Comparison of ENCODE assay signal across 8 mouse cellular contexts in genomic region chr1:186703256-186703979, GRCm38 (mm10). TPM values are rescaled to one million over a fixed set of nuclear protein-coding genes. Genes with fewer than 3 reads are reported as not detected.
DNase-seq lines count a peak whose midpoint lies in the region; ATAC-seq and TF ChIP-seq lines count a peak whose summit lies in the region.

No protein-coding gene starts in this region.

- no peaks in the 10 kb centered on the region for H3K27me3 ChIP-seq in lung, embryonic 14.5 days (ENCODE audit: insufficient read depth, low read length)
- H3K27me3 ChIP-seq in heart, embryonic 10.5 days (ENCODE audit: insufficient read depth, poor library complexity, severe bottlenecking): no peaks in the 10 kb centered on the region
- peaks cover 26% of the 10 kb centered on the region for H3K27me3 ChIP-seq in liver, embryonic 11.5 days (replicated peaks; ENCODE audit: control insufficient read depth, insufficient read depth, low read length)

- H3K4me3 ChIP-seq in lung, embryonic 14.5 days (ENCODE audit: low read depth, low read length): peak overlapping the region; percentile 68
- H3K4me3 ChIP-seq in heart, embryonic 10.5 days: peak overlapping the region; percentile 77
- peak overlapping the region; percentile 52 for H3K4me3 ChIP-seq in liver, embryonic 11.5 days (ENCODE audit: low read depth, low read length)
- H3K4me3 ChIP-seq in olfactory bulb, adult 2 months (ENCODE audit: insufficient read depth, low read depth, low read length): peak overlapping the region; percentile 55

- no peaks in the 10 kb centered on the region for H3K9me3 ChIP-seq in lung, embryonic 14.5 days (ENCODE audit: low read depth, low read length)
- no peaks in the 10 kb centered on the region for H3K9me3 ChIP-seq in heart, embryonic 10.5 days
- H3K9me3 ChIP-seq in liver, embryonic 11.5 days (ENCODE audit: control insufficient read depth, low read length): no peaks in the 10 kb centered on the region

- H3K36me3 ChIP-seq in lung, embryonic 14.5 days (ENCODE audit: insufficient read depth): peaks cover 11% of the 10 kb centered on the region; the same call in 1 of the 2 replicates
- H3K36me3 ChIP-seq in heart, embryonic 10.5 days: peaks cover 6% of the 10 kb centered on the region; the same call in 1 of the 2 replicates
- no peaks in the 10 kb centered on the region; the same call in 1 of the 2 replicates for H3K36me3 ChIP-seq in liver, embryonic 11.5 days (ENCODE audit: control insufficient read depth, insufficient read depth, low read length)

- H3K4me1 ChIP-seq in lung, embryonic 14.5 days (ENCODE audit: insufficient read depth): peaks cover 5% of the 10 kb centered on the region; the same call in 1 of the 2 replicates
- peaks cover 13% of the 10 kb centered on the region for H3K4me1 ChIP-seq in heart, embryonic 10.5 days
- peaks cover 4% of the 10 kb centered on the region for H3K4me1 ChIP-seq in liver, embryonic 11.5 days (replicated peaks; ENCODE audit: control insufficient read depth, insufficient read depth, low read length)
- H3K4me1 ChIP-seq in olfactory bulb, adult 2 months (ENCODE audit: control insufficient read depth, insufficient read depth, low read length): peaks cover 19% of the 10 kb centered on the region

- TF ChIP-seq CTCF in lung, embryonic 14.5 days (IDR thresholded peaks at IDR 0.05; ENCODE audit: low read depth): no peak
- no peak for TF ChIP-seq CTCF in olfactory bulb, adult 2 months (IDR thresholded peaks at IDR 0.05; ENCODE audit: insufficient read depth, low read depth, low read length)

- H3K4me2 ChIP-seq in lung, embryonic 14.5 days: peak overlapping the region; percentile 62
- peak overlapping the region; percentile 86 for H3K4me2 ChIP-seq in liver, embryonic 11.5 days

- TF ChIP-seq POLR2A in olfactory bulb, adult 2 months (IDR thresholded peaks at IDR 0.05; ENCODE audit: insufficient read depth, low read depth, low read length): no peak

- H3K27ac ChIP-seq in lung, embryonic 14.5 days (ENCODE audit: low read depth): peak overlapping the region; percentile 91
- H3K27ac ChIP-seq in heart, embryonic 10.5 days: peak overlapping the region; percentile 89
- H3K27ac ChIP-seq in liver, embryonic 11.5 days (ENCODE audit: low read depth, low read length): peak overlapping the region; percentile 2; the same call in 1 of the 2 replicates
- 0 out of 2 replicates have a peak overlapping the region, but pooled peaks have one; percentile 22 for H3K27ac ChIP-seq in olfactory bulb, adult 2 months (ENCODE audit: insufficient read depth, low read depth, low read length)

- peak overlapping the region; percentile 92 for H3K9ac ChIP-seq in lung, embryonic 14.5 days
- H3K9ac ChIP-seq in liver, embryonic 11.5 days (ENCODE audit: low read depth, low read length): peak overlapping the region; percentile 21; the same call in 1 of the 2 replicates

- ATAC-seq in lung, embryonic 14.5 days (ENCODE audit: insufficient read depth): no peak
- no peak for ATAC-seq in liver, embryonic 11.5 days (replicated peaks; ENCODE audit: low FRiP score)
- ATAC-seq in CD4-positive, CD25-positive, alpha-beta regulatory T cell, adult 4 months: no peak

- under 1% methylated on average over 15 of the region's 15 CpGs for WGBS in lung, embryonic 14.5 days
- WGBS in heart, embryonic 10.5 days: under 1% methylated on average over 15 of the region's 15 CpGs
- WGBS in liver, embryonic 11.5 days: 1% methylated on average over 15 of the region's 15 CpGs
- under 1% methylated on average over 15 of the region's 15 CpGs for WGBS in olfactory bulb, adult 2 months

- peak; percentile 70 for DNase-seq in lung, embryonic 14.5 days
- no peak for DNase-seq in lung, postnatal 14 days
- no peak for DNase-seq in heart, embryonic 10.5 days (ENCODE audit: low spot score)
- peak; percentile 35 for DNase-seq in liver, embryonic 11.5 days (ENCODE audit: low spot score)
- DNase-seq in right cerebral cortex, postnatal 4 days: no peak
- DNase-seq in adipocyte (ENCODE audit: low spot score): no peak

RNA-seq across cellular contexts. Expression of gene Tgfb2, which starts 2.4 kb away (rescaled TPM):
- polyA plus RNA-seq in lung, embryonic 14.5 days (2014; fragmentation: Nextera tagmentation; extraction: Ambion mirVana): 83.9 and 86.5 TPM in 2 replicates
- polyA plus RNA-seq in heart, embryonic 10.5 days (2016; fragmentation: Nextera tagmentation; extraction: Ambion mirVana): 53.7 and 69.4 TPM in 2 replicates
- 18.9 and 19.6 TPM in 2 replicates for polyA plus RNA-seq in liver, embryonic 11.5 days (2014; fragmentation: Nextera tagmentation; extraction: Ambion mirVana)
- not detected in 2 replicates for polyA plus RNA-seq in olfactory bulb, adult 2 months (2012; ENCODE audit: insufficient read depth, insufficient read length, low replicate concordance, missing spikeins)
- under 1 TPM; 0.08 to 0.51 TPM for polyA plus RNA-seq in CD4-positive, CD25-positive, alpha-beta regulatory T cell, adult 4 months (2017; shearing (Covaris generic))

RNA-seq across cellular contexts. Expression of gene Rrp15, which starts 45.7 kb away (rescaled TPM):
- polyA plus RNA-seq in lung, embryonic 14.5 days (2014; fragmentation: Nextera tagmentation; extraction: Ambion mirVana): 79.0 and 79.7 TPM in 2 replicates
- 56.4 and 86.3 TPM in 2 replicates for polyA plus RNA-seq in heart, embryonic 10.5 days (2016; fragmentation: Nextera tagmentation; extraction: Ambion mirVana)
- 100 and 110 TPM in 2 replicates for polyA plus RNA-seq in liver, embryonic 11.5 days (2014; fragmentation: Nextera tagmentation; extraction: Ambion mirVana)
- polyA plus RNA-seq in olfactory bulb, adult 2 months (2012; ENCODE audit: insufficient read depth, insufficient read length, low replicate concordance, missing spikeins): not detected in 2 replicates
- polyA plus RNA-seq in CD4-positive, CD25-positive, alpha-beta regulatory T cell, adult 4 months (2017; shearing (Covaris generic)): 10 to 100 TPM; 23.0 to 25.8 TPM

Comparison
In these comparisons a context has a peak if more than half of its experiments do, and no peak if none do; other contexts are left out.
1. DNase-seq: peak in lung, embryonic 14.5 days (single experiment) and liver, embryonic 11.5 days (single experiment); none in lung, postnatal 14 days (single experiment), heart, embryonic 10.5 days (single experiment), right cerebral cortex, postnatal 4 days (single experiment) and adipocyte (single experiment).
2. H3K27ac ChIP-seq: peak in every context shown above with its lines; median percentile 91 in lung, embryonic 14.5 days; 89 in heart, embryonic 10.5 days; 22 in olfactory bulb, adult 2 months; 2 in liver, embryonic 11.5 days.
3. Peak in every context shown above with its lines, with median percentiles within 50 percentile points of each other: H3K4me3 ChIP-seq.